Mouse (Mus musculus) right cerebral cortex, postnatal 10 days (tissue): Measurements from ENCODE around the gene Cerkl.

ENCODE experiments used
- DNase-seq, 2 experiments: peaks; one replicate each; pipeline ENCODE4 v3.0.0; 2021; ENCODE audit warnings: low spot score in 2 of 2

Cerkl gene

GRCm38 (mm10) chr2:79316182-79316880, 140.3 kb downstream of the Cerkl start:
- no peak for DNase-seq

- DNase-seq, result no peak
Measured at GRCm38 (mm10) chr2:79315108-79315507, 141.5 kb downstream of the Cerkl start.

GRCm38 (mm10) chr2:79312499-79312898, 144.1 kb downstream of the Cerkl start:
- no peak for DNase-seq

DNA sequence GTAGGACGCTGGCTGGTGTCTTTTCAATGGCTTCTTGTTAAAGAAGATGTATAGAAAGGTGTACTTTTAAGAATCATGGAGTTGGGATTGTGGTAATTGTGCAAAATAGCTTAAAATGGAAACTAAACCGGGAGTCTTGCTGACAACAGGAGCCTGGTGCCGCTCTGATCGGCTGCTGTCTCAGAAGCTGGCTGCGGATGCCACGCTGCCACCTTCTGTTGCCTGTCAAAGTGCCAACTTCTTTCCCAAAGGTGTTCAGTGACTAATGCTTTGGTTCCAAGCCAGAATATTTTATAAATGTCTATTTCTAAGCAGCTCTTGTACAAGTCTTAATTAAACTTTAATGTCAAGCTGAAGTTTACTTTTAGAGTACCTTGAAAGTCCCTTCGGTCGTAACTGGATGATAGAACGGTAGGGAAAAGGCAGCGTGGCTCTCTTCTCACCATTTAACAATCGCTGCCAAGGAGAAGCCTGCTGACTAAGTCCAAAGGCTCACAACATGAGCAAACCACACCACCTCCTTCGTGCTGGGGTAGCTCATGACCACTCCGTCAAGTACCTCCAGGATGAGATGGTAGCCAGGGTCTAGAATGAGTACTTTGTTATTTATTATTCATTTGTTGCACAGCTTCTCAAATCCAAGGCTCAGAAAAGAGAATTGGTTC, 147.0 kb downstream of the Cerkl start:
- peak; percentile 26 to 51 for DNase-seq

- DNase-seq, result peak in 1 of 2 experiments; percentile 59
Measured at GRCm38 (mm10) chr2:79307549-79307948, 149.0 kb downstream of the Cerkl start.

GRCm38 (mm10) chr2:79302398-79302797, 154.2 kb downstream of the Cerkl start:
- DNase-seq, result no peak

DNA sequence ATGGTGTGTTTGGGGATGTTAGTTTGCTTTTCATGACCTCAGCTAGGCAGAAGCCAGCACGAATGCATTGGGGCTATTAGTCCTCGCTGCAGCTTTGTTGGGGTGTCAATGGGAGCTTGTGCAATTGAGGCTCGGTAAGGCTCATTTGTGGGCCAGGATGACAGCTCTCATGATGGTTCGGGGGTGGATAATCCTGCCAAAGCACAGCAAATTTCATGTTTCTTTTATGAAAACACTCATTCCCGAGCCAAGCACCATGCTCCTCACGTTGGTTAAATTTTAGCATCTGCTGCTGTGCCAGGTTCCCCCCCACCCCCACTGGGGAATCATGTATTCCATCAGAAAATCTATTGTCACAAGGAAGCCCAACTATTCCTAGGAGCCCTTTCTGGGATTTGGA, 164.2 kb downstream of the Cerkl start:
- DNase-seq, result peak in 1 of 2 experiments; percentile 27

DNA sequence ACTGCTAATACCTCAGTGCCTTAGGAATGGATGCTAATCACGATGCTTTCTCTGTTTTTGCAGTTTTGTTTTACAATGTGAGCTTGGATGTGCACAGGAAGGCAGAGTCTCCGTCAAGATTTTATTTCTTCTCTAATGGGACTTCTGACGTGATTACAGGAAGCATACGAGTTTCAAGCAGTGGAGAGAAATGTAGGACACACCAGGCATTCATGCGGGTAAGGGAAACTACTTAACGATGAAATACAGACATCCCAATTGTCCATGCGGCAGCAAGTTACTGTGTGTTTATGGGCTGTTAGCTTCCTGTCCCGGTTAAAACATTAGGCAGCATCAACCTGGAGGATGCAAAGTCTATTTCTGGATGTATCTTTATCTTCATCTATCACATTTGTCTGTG, 164.7 kb downstream of the Cerkl start:
- no peak for DNase-seq

GRCm38 (mm10) chr2:79290149-79290548, 166.4 kb downstream of the Cerkl start:
- no peak for DNase-seq

GRCm38 (mm10) chr2:79284206-79284605, 172.4 kb downstream of the Cerkl start:
- no peak for DNase-seq
